Mouse (Mus musculus) brain, embryonic 14.5 days (tissue): ENCODE measurements around the gene Igsf8. TPM values are rescaled to one million over a fixed set of nuclear protein-coding genes. Genes with fewer than 3 reads are reported as not detected.
A peak's percentile ranks its signal among the peaks of the same experiment; 100 is the strongest.

Source experiments
- DNase-seq: peaks from one replicate; pipeline ENCODE4 v3.0.0-alpha.2; 2011; ENCODE audit warnings: low read depth
- CTCF ChIP-seq: fragments of 200-500 bp; IDR thresholded peaks from 2 replicates; pipeline ENCODE4 v1.5.1; 2012; ENCODE audit warnings: inconsistent platforms, mild to moderate bottlenecking, moderate library complexity, borderline replicate concordance; ENCODE audit not compliant: insufficient read depth, insufficient read length; ENCODE audit errors: extremely low read depth
- POLR2A ChIP-seq: fragments of 200-500 bp; IDR thresholded peaks from 2 replicates; pipeline ENCODE4 v1.6.1; 2012; ENCODE audit warnings: mild to moderate bottlenecking, inconsistent platforms, borderline replicate concordance; ENCODE audit not compliant: poor library complexity, insufficient read depth, insufficient read length, severe bottlenecking; ENCODE audit errors: extremely low read depth
- polyA plus RNA-seq: library from polyadenylated mRNA; depleted of rRNA; stranded (reverse); fragments of >200 nt; gene quantifications from 2 replicates; pipeline ENCODE4 v1.2.3, GENCODE M21; 2012; rRNA removed

Igsf8 gene
- polyA plus RNA-seq, 1 experiment, result 110 TPM

DNA sequence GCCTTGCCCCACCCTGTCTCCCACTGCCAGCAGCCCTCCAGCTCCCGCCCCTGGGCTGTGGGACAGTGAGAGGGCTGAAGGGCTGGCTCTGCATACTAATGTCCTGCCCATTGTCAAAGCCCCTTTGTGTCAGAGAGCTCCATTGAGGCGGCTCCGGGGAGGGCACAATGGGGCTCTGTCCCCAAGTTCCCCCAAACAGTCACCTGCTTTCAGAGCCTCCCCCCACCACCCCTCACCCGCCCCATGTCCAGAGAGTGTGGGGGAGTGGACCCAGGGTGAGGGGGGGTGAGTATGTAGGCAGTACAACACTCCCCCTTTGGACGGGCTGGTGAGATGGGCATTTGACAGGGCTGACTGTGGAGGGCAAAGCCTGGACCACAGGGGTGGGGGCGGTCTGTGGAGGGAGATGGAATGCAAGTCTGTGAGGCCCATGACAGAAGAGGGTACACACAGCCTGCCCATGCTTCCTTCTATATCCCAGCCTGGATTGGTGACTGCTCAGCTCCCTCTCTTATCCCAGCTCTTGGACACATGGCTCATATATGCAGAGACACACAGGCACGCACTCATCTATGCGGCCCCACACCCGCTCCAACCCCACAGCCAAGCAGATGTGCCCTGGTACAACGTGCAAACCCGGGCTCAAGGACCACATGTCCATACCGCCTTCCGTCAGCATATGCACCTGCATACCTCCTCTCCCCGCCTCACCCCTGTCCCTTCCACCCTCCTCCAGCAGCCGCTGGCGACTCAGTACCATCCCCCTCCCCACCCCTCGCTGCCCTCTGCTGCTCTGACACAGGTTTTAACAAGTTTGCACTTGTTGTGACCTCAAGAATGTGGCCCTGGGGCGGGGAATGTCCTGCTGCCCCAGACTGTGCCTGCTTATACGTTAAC is 88.7 kb downstream of the Igsf8 start:
- peak; percentile 97 for DNase-seq
- TF ChIP-seq POLR2A, result no peak
- TF ChIP-seq CTCF, result no peak

DNA sequence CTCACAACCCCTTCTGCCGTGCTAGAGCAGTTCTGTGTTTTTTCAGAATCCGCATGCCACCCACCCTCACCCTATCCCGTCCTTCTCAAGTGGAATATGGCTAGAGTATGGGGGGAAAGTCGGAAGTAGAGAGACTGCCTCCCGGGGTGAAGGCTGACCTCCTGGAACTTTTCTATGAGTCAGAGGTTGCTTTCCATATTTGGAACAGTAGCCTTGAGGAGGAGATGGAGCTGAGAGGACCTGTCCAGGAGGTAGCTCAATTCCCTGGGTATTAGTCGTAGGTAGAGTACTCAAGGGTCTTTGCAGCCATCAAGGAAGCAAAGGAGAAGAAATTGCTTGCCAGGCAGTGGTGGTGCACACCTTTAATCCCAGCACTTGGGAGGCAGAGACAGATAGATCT is 90.6 kb downstream of the Igsf8 start:
- no peak for DNase-seq
- TF ChIP-seq CTCF (no peak), POLR2A (no peak)

DNA sequence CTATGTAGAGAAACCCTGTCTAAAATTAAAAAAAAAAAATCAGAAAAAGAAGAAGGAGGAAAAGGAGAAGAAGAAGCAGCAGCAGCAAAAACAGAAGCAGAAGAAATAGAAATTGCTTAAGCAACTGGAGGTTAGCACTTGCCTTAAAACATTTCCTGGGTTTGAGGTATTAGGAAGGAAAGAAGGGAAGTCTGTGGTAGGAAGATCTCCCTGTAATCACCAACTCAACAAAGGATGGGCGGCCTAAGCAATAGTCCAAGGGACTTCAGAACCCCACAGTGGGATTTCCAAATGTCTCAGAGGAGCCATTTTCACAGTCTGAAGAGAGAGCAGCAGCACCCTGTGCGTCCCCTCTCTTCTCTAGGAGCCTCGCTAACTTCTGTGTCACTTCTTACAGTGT is 91.0 kb downstream of the Igsf8 start:
- no peak for DNase-seq
- TF ChIP-seq POLR2A (no peak), CTCF (no peak)

DNA sequence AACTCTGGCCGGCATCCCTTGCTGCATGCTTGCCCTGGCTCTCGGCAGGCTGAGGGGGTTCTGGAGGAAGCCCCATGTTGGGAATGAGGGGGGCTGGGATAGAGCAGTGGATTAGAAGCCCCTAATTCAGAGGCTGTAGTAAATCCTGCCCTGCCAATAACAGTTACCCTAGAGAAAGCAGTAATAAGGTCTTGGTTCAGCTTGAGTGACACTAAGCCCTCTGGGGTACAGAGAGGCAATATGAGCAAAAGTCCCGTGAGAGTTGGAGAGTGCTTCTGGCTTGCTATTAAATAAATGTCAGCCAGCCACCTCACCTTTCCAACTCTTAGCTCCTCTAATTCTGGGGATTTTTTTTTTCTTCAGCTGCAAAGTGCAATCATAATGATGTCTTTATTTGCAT is 93.9 kb downstream of the Igsf8 start:
- peak; percentile 81 for DNase-seq
- TF ChIP-seq POLR2A (no peak), CTCF (no peak)

DNA sequence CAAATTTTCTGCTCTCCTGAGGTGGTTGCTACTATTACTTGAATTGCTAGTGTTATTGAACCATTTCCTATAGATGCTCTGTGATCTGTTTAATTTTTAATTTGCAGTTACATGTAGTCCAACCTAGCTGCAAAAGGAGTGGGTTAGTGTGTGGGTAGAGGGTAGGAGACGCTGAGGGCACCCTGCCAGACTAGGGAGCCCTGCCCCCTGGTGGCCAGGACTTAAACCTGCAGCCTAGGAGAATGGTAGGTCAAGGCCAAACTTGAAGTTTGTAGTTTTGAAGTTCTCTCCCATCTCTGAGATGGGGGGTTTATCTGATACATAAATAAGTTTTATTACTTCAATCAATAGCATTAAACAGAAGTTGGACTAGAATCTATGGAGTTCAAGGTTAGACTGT is 96.1 kb downstream of the Igsf8 start:
- TF ChIP-seq CTCF (peak; percentile 94), POLR2A (no peak)

DNA sequence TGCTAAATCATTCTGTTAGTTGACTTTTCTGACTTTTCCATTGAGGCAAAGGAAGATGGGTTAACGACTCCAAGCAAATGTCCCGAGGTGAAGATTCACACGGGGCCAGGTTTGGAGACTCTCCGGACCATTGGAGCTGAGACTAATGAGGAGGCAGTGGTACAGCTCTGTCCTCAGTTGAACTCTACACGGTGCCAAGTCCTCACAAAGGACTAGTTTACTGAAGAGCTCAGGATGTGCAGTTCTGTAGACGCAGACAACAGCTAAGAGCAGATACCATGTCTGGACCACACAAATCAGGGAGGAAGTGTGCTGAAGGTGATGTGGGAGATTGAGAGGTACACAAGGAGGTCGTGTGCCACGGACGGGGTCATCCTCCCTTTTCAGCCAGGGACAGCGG is 96.9 kb downstream of the Igsf8 start:
- DNase-seq, result no peak
- TF ChIP-seq CTCF (no peak), POLR2A (no peak)

More for the DNA sequence above, 96.1 kb downstream of the Igsf8 start:
- DNase-seq, result peak; percentile 79

DNA sequence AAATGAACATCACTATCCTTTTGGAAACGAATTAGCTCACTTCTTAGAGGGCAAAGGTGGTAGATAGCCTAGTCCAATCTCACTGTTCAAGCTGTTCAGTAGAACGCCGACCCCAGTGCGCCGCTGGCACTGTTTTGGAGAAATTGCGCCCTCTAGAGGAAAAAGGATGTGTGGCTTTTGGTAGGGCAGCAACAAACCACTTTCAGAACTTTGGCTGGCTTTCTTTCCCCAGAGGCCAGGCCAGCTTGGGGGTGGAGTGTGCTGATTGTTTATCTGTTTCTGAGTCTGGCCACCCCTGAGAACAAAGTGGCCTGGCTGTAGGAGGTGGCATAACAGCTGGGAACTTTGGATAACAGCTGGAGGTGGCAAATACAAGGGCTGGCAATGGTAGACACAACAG is 103.2 kb downstream of the Igsf8 start:
- TF ChIP-seq POLR2A (no peak), CTCF (peak; percentile 73)
- peak; percentile 72 for DNase-seq

DNA sequence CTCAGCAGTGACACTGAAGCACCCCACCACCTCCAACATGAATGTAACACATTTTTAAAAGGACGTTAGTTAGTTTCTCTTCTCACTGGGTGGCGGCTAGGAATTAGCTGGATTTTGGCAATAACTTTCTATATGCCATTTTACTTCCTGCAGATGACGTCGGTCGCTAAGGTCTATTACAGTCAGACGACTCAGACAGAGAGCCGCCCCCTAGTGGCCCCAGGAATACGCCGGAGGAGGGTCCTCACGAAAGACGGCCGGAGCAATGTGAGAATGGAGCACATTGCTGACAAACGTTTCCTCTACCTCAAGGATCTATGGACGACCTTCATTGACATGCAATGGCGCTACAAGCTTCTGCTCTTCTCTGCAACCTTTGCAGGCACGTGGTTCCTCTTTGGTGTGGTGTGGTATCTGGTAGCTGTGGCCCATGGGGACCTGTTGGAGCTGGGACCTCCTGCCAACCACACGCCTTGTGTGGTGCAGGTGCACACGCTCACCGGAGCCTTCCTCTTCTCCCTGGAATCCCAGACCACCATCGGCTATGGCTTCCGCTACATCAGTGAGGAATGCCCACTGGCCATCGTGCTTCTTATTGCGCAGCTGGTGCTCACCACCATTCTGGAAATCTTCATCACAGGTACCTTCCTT is 107.5 kb downstream of the Igsf8 start:
- DNase-seq, result peak; percentile 64

More for the DNA sequence above, 107.5 kb downstream of the Igsf8 start:
- TF ChIP-seq CTCF, result peak; percentile 73
- no peak for TF ChIP-seq POLR2A

Other genes starting within 250 kb of the Igsf8 start
- gene Vangl2, start 233.2 kb upstream of the Igsf8 start, polyA plus RNA-seq, result 61.5 and 87.3 TPM in 2 replicates
- 14.8 and 19.3 TPM in 2 replicates for gene Nhlh1, start 204.1 kb upstream of the Igsf8 start, polyA plus RNA-seq
- 79.5 and 135 TPM in 2 replicates for gene Copa, start 179.1 kb upstream of the Igsf8 start, polyA plus RNA-seq
- gene Ncstn, start 178.8 kb upstream of the Igsf8 start, polyA plus RNA-seq, result 136 and 139 TPM in 2 replicates
- gene Pex19, start 134.9 kb upstream of the Igsf8 start, polyA plus RNA-seq, result 105 and 106 TPM in 2 replicates
- 76.6 and 84.5 TPM in 2 replicates for gene Dcaf8, start 113.6 kb upstream of the Igsf8 start, polyA plus RNA-seq
- gene Pea15a, start 54.8 kb upstream of the Igsf8 start, polyA plus RNA-seq, result 308 and 321 TPM in 2 replicates
- 2.6 and 3.9 TPM in 2 replicates for gene Casq1, start 41.8 kb upstream of the Igsf8 start, polyA plus RNA-seq
- gene Atp1a4, start 3.2 kb upstream of the Igsf8 start, polyA plus RNA-seq, result 0.05 and 0.08 TPM in 2 replicates
- gene Atp1a2, start 36.4 kb downstream of the Igsf8 start, polyA plus RNA-seq, result 51.5 and 82.9 TPM in 2 replicates
- gene Kcnj9, start 67.7 kb downstream of the Igsf8 start, polyA plus RNA-seq, result 6.9 and 8.0 TPM in 2 replicates
- 3.2 and 5.9 TPM in 2 replicates for gene Kcnj10, start 79.6 kb downstream of the Igsf8 start, polyA plus RNA-seq
- gene Pigm, start 114.9 kb downstream of the Igsf8 start, polyA plus RNA-seq, result 9.4 and 9.8 TPM in 2 replicates
- 0.16 and 0.18 TPM in 2 replicates for gene Slamf9, start 213.7 kb downstream of the Igsf8 start, polyA plus RNA-seq
- gene Igsf9, start 220.1 kb downstream of the Igsf8 start, polyA plus RNA-seq, result 129 and 161 TPM in 2 replicates
- gene Tagln2, start 238.4 kb downstream of the Igsf8 start, polyA plus RNA-seq, result 37.3 and 44.7 TPM in 2 replicates